Mouse (Mus musculus) E14TG2a.4 (cell line): Measurements from ENCODE around the gene Osbpl3.

Experiments used
- H3K27me3 ChIP-seq: 2 replicates; pipeline ENCODE4 v1.6.1; 2014; ENCODE audit warnings: low read length, control low read depth; ENCODE audit not compliant: insufficient read depth
- H3K36me3 ChIP-seq: 2 replicates; pipeline ENCODE4 v1.6.1; 2014; ENCODE audit warnings: low read length, control low read depth; ENCODE audit not compliant: insufficient read depth
- H3K4me1 ChIP-seq: replicated peaks from 2 replicates; pipeline ENCODE4 v1.6.1; 2014; ENCODE audit warnings: low read depth, low read length, control low read depth
- H3K4me3 ChIP-seq: replicated peaks from 2 replicates; pipeline ENCODE4 v1.5.1; 2014; ENCODE audit warnings: mild to moderate bottlenecking, low read length
- H3K9me3 ChIP-seq: 2 replicates; pipeline ENCODE4 v1.6.1; 2014; ENCODE audit warnings: low read length, control low read depth
- CTCF ChIP-seq: conservative IDR thresholded peaks from 2 replicates; pipeline ENCODE4 v1.5.1; 2014; ENCODE audit warnings: low read length
- NANOG ChIP-seq: IDR thresholded peaks from 2 replicates; pipeline ENCODE4 v1.6.1; 2014; ENCODE audit warnings: borderline replicate concordance, low read length, mixed read lengths
- POU5F1 ChIP-seq: IDR thresholded peaks from 2 replicates; pipeline ENCODE4 v1.6.1; 2014; ENCODE audit warnings: low read length, borderline replicate concordance

Osbpl3 gene

GRCm38 (mm10) chr6:50404698-50405097 is 51.3 kb downstream of the Osbpl3 start:
- no peaks in the 10 kb centered on the region for H3K36me3 ChIP-seq
- H3K4me3 ChIP-seq: no peak overlapping the region
- H3K4me1 ChIP-seq: peaks cover 46% of the 10 kb centered on the region
- TF ChIP-seq CTCF (no peak), NANOG (no peak), POU5F1 (no peak)
- H3K9me3 ChIP-seq: no peaks in the 10 kb centered on the region
- H3K27me3 ChIP-seq: no peaks in the 10 kb centered on the region

- no peaks in the 10 kb centered on the region for H3K36me3 ChIP-seq
- no peak for TF ChIP-seq NANOG
- no peak for TF ChIP-seq POU5F1
- no peak for TF ChIP-seq CTCF
These were observed 52.5 kb downstream of the Osbpl3 start for GRCm38 (mm10) chr6:50403524-50403923.

GRCm38 (mm10) chr6:50402872-50403271 is 53.1 kb downstream of the Osbpl3 start:
- Histone ChIP-seq H3K27me3 (no peaks in the 10 kb centered on the region), H3K4me3 (no peak overlapping the region), H3K36me3 (no peaks in the 10 kb centered on the region), H3K4me1 (peaks cover 38% of the 10 kb centered on the region), H3K9me3 (no peaks in the 10 kb centered on the region)
- TF ChIP-seq CTCF (no peak), POU5F1 (no peak), NANOG (no peak)

More at GRCm38 (mm10) chr6:50403524-50403923, 52.5 kb downstream of the Osbpl3 start:
- Histone ChIP-seq H3K27me3 (no peaks in the 10 kb centered on the region), H3K9me3 (no peaks in the 10 kb centered on the region), H3K4me3 (no peak overlapping the region), H3K4me1 (peaks cover 44% of the 10 kb centered on the region)

- peaks cover 21% of the 10 kb centered on the region for H3K4me1 ChIP-seq
- no peaks in the 10 kb centered on the region for H3K36me3 ChIP-seq
- H3K4me3 ChIP-seq: no peak overlapping the region
- H3K27me3 ChIP-seq: no peaks in the 10 kb centered on the region
- no peaks in the 10 kb centered on the region for H3K9me3 ChIP-seq
- TF ChIP-seq CTCF (no peak), POU5F1 (no peak), NANOG (no peak)
These were observed 55.8 kb downstream of the Osbpl3 start for GRCm38 (mm10) chr6:50400234-50400633.

DNA sequence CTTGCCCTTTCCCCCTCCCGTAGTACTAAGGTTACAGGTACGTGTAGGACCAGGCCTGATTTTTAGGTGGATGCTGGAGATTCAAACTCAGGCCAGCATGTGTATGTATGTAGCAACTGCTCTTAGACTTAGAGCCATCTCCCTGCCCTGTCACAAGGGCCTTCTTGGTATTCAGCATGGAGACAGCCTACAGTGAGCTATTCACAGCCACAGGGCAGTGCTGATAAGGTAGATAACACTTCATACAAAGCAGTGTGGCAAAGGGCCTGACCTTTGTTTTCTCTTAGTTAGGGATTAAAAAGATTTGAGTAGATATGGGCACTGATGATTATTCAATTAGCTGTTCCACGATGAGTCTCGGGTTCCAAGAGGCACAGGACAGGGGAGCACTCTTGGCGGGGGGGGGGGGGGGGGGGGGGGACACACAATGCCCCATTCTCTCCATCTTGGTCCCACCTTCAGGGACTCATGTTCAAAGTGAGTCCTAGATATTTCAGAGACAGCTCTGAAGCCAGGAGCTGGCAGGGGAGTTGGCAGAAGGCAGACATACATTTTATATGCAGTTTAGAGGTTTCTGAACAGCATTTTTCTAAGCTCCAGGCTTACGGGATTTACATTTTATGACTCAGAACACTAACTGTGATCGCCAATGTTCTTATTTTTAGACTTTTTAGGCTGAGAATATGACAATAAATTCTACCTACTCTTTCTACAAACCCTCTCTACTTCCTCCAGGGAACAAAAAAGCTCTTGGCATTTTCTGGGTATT is 56.4 kb downstream of the Osbpl3 start:
- Histone ChIP-seq H3K4me3 (no peak overlapping the region), H3K36me3 (no peaks in the 10 kb centered on the region), H3K9me3 (no peaks in the 10 kb centered on the region), H3K4me1 (peaks cover 19% of the 10 kb centered on the region), H3K27me3 (no peaks in the 10 kb centered on the region)
- TF ChIP-seq POU5F1 (no peak), CTCF (no peak), NANOG (no peak)

GRCm38 (mm10) chr6:50398324-50398723 is 57.7 kb downstream of the Osbpl3 start:
- Histone ChIP-seq H3K4me3 (no peak overlapping the region), H3K36me3 (no peaks in the 10 kb centered on the region)

DNA sequence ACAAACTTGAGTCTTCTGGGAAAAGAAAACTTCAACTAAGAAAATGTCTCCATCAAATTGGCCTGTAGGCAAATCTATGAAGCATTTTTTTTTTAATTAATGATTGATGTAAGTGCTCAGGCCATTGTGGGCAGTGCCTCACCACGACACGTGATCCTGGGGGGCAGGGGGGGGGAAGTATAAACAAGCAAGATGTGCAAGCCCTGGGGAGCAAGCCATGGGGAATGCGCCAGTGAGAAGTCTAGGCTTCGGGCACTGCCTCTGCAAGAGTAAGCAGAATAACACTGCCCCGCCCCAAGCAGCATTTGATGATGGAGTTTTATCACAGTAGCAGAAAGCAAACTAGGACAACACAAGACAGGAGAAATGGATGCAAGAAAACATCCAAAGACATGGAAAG is 58.9 kb downstream of the Osbpl3 start:
- TF ChIP-seq NANOG (no peak), POU5F1 (no peak), CTCF (no peak)
- no peaks in the 10 kb centered on the region for H3K36me3 ChIP-seq
- no peaks in the 10 kb centered on the region for H3K27me3 ChIP-seq
- H3K4me3 ChIP-seq: no peak overlapping the region
- no peaks in the 10 kb centered on the region for H3K9me3 ChIP-seq
- H3K4me1 ChIP-seq: peaks cover 9% of the 10 kb centered on the region; the same call in 1 of the 2 replicates

More at GRCm38 (mm10) chr6:50398324-50398723, 57.7 kb downstream of the Osbpl3 start:
- Histone ChIP-seq H3K4me1 (peaks cover 8% of the 10 kb centered on the region; the same call in 1 of the 2 replicates), H3K27me3 (no peaks in the 10 kb centered on the region), H3K9me3 (no peaks in the 10 kb centered on the region)
- no peak for TF ChIP-seq NANOG

DNA sequence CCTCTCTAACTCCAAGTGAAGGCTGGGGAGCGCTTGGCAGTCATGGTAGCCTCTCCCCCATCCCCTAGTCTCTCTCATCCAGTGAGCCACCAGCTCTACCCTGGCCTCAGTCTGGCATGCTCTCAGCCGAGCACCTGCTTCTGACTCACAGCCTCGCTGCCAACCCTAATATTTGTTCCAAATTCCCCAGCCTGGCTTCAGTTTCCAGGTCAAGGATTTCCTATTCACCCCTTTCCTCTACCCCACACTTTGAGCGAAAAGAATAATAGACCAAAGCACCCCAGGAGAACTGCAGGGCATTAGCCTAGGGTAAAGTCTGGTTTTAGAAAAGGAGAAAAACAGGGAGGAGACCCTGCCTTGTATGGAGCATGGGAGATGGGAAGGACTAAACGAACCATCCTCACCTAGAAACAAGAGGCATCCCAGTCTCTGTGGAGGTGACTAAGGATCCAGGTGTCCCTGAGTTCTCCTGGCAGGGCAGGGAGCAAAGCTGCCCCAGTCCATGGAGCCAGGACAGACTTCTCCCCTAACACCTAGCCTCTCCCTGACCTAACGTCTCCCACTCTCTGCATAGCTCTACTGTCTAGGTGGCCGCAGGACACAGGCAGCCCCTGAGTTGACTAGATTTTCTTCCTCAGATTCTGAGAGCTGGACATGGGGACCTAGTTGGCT is 60.2 kb downstream of the Osbpl3 start:
- no peak for TF ChIP-seq NANOG
- no peak for TF ChIP-seq POU5F1
- TF ChIP-seq CTCF: no peak
- no peak overlapping the region for H3K4me3 ChIP-seq
- H3K9me3 ChIP-seq: no peaks in the 10 kb centered on the region
- H3K36me3 ChIP-seq: no peaks in the 10 kb centered on the region
- peaks cover 13% of the 10 kb centered on the region; the same call in 1 of the 2 replicates for H3K4me1 ChIP-seq
- no peaks in the 10 kb centered on the region for H3K27me3 ChIP-seq

DNA sequence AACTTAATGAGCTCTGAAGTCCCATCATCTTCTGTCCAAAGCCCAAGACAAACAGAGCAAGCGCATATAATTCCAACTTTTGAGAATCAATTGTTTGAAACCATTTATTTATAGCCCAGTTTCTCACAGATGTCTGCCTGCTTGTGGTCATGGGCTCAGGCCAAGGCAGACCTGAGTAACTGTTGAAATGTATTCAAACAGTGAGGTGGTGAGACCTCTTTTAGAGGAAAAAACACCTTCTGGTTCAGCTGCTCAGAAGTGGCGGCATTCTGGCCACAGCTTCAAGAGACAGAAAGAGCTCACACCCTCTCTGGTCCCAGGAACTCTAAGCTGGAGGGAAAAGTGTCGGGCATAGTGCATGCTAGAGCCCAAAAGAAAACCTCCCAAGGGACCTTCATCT is 61.6 kb downstream of the Osbpl3 start:
- Histone ChIP-seq H3K36me3 (no peaks in the 10 kb centered on the region), H3K27me3 (no peaks in the 10 kb centered on the region), H3K4me1 (peaks cover 13% of the 10 kb centered on the region; the same call in 1 of the 2 replicates), H3K9me3 (no peaks in the 10 kb centered on the region), H3K4me3 (no peak overlapping the region)
- no peak for TF ChIP-seq NANOG
- TF ChIP-seq POU5F1: no peak
- no peak for TF ChIP-seq CTCF
